Mouse (Mus musculus): Measurements from ENCODE around the gene H2afj.

DNA sequence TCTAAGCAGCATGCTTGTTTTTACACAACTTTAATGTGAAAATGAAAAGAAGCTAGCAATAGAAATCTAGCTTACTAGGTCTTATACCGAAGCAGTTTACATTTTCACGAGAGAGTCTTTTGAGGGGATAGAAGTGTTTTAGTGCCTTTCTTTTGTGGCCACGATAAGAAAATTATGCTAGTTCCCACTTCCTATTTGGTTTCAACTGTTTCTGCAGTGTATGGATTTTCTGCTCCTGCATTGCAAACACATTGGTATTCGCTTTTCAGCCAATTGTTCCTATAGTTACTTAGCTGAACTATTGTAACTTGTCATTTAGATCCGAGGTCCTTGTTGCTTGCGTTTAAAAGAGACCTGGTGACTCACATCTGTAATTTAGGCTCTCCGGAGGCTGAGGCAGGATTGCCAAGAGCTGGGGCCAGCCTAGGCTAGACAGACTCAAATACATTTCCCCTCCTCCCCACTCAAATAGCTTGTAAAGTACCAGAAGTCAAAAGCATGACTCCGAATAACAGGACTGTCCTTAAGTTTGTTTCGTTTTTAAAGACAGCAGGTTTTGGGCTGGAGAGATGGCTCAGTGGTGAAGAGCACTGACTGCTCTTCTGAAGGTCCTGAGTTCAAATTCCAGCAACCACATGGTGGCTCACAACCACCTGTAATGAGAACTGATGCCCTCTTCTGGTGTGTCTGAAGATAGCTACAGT lies 3.2 kb upstream of the H2afj start:
- peak; percentile 42; the same call in 1 of the 2 replicates for TF ChIP-seq GATA1 (IDR thresholded peaks at IDR 0.05; ENCODE audit: low read length)
- no peak for TF ChIP-seq TAL1 (IDR thresholded peaks at IDR 0.05; ENCODE audit: low read length)

Data from erythroblast, embryonic 14.5 days (primary cell).